In the genomic region with DNA sequence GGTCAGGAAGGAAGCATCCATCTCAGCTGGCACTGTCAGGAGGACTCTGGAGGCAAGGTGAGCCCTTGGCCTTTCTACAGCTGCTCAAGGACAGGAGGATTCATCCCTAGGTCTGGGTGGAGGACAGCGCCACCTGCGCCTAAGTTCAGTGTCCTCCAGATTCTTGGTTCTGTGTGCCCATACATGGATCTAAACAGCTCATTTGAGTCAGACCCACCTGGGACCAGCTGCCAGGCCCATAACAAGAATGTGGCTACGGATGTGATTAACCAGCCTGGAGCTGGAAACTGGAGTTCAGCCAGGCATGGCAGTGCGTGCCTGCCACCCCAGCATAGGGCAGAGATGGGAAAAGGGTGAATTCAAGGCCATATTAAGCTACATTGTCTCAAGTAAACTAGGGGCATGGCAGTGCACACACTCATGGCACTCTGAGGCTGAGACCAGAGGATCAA, we compare ENCODE assay signal across 9 mouse cellular contexts. TPM values are rescaled to one million over a fixed set of nuclear protein-coding genes. Genes with fewer than 3 reads are reported as not detected.
DNase-seq lines count a peak whose midpoint lies in the region; ATAC-seq and TF ChIP-seq lines count a peak whose summit lies in the region.
"Had no signal": no experiment of that assay in that cellular context is flagged by ENCODE, and none has a peak within 500 bp of the region (broad histone marks: within the 10 kb centered on the region; RNA-seq: fewer than 3 reads in every experiment).

No protein-coding gene starts in this region.

- H3K27ac ChIP-seq in lung, embryonic 15.5 days, result peak overlapping the region; percentile 87
- H3K27ac ChIP-seq in hindbrain, embryonic 12.5 days, result peak overlapping the region; percentile 81
- H3K27ac ChIP-seq in limb, embryonic 10.5 days, result peak overlapping the region; percentile 79
- peak overlapping the region; percentile 35; the same call in 1 of the 2 replicates for H3K27ac ChIP-seq in stomach, postnatal 0 days (replicated peaks)
- H3K27ac ChIP-seq: liver, embryonic 13.5 days had no signal

- no peaks in the 10 kb centered on the region for H3K27me3 ChIP-seq in lung, embryonic 15.5 days
- no peaks in the 10 kb centered on the region; the same call in 1 of the 2 replicates for H3K27me3 ChIP-seq in hindbrain, embryonic 12.5 days
- no peaks in the 10 kb centered on the region for H3K27me3 ChIP-seq in limb, embryonic 10.5 days (ENCODE audit: low read depth, poor library complexity, severe bottlenecking)
- no peaks in the 10 kb centered on the region for H3K27me3 ChIP-seq in stomach, postnatal 0 days (ENCODE audit: control insufficient read depth, insufficient read depth, low read length)

- H3K9ac ChIP-seq in lung, embryonic 15.5 days, result no peak overlapping the region
- no peak overlapping the region for H3K9ac ChIP-seq in hindbrain, embryonic 12.5 days
- H3K9ac ChIP-seq in stomach, postnatal 0 days (ENCODE audit: low read length), result no peak overlapping the region
- H3K9ac ChIP-seq: liver, embryonic 13.5 days had no signal

- TF ChIP-seq EP300 in stomach, postnatal 0 days (optimal IDR thresholded peaks at IDR 0.05), result no peak

- H3K4me1 ChIP-seq in lung, embryonic 15.5 days, result peaks cover 67% of the 10 kb centered on the region
- H3K4me1 ChIP-seq in hindbrain, embryonic 12.5 days, result peaks cover 49% of the 10 kb centered on the region
- H3K4me1 ChIP-seq in limb, embryonic 10.5 days, result peaks cover 58% of the 10 kb centered on the region
- peaks cover 13% of the 10 kb centered on the region for H3K4me1 ChIP-seq in stomach, postnatal 0 days (replicated peaks; ENCODE audit: control insufficient read depth, insufficient read depth)

- peak overlapping the region; percentile 5 for H3K4me2 ChIP-seq in lung, embryonic 15.5 days
- peak overlapping the region; percentile 39 for H3K4me2 ChIP-seq in hindbrain, embryonic 12.5 days (replicated peaks)
- peak overlapping the region; percentile 25; the same call in 1 of the 2 replicates for H3K4me2 ChIP-seq in stomach, postnatal 0 days (replicated peaks; ENCODE audit: low read depth)
- H3K4me2 ChIP-seq: liver, embryonic 13.5 days had no signal

- no peaks in the 10 kb centered on the region for H3K9me3 ChIP-seq in lung, embryonic 15.5 days
- no peaks in the 10 kb centered on the region for H3K9me3 ChIP-seq in hindbrain, embryonic 12.5 days (replicated peaks)
- no peaks in the 10 kb centered on the region for H3K9me3 ChIP-seq in limb, embryonic 10.5 days (replicated peaks)
- H3K9me3 ChIP-seq in stomach, postnatal 0 days (ENCODE audit: control insufficient read depth, low read length), result no peaks in the 10 kb centered on the region
- H3K9me3 ChIP-seq: liver, embryonic 13.5 days had no signal

- H3K4me3 ChIP-seq in lung, embryonic 15.5 days, result no peak overlapping the region
- no peak overlapping the region for H3K4me3 ChIP-seq in hindbrain, embryonic 12.5 days
- peak overlapping the region; percentile 16 for H3K4me3 ChIP-seq in limb, embryonic 10.5 days
- H3K4me3 ChIP-seq in stomach, postnatal 0 days (ENCODE audit: low read depth, low read length), result no peak overlapping the region
- H3K4me3 ChIP-seq: liver, embryonic 13.5 days had no signal

- no peak for DNase-seq in lung, postnatal 25 days (ENCODE audit: low spot score)
- DNase-seq in limb, embryonic 10.5 days (ENCODE audit: low spot score), result no peak
- DNase-seq in stomach, postnatal 0 days (ENCODE audit: low spot score), result no peak
- DNase-seq in gastrocnemius, adult 18-20 months (ENCODE audit: low spot score), result no peak
- no peak for DNase-seq in cerebellum, adult 11-12 months
- no peak for DNase-seq in layer of hippocampus, postnatal 10 days (ENCODE audit: low spot score in 2 of 2)
- DNase-seq: liver, embryonic 13.5 days had no signal

- no peak for ATAC-seq in lung, embryonic 15.5 days (ENCODE audit: borderline replicate concordance, extremely low read depth, low FRiP score, low TSS enrichment)
- peak; percentile 36 for ATAC-seq in hindbrain, embryonic 12.5 days (ENCODE audit: low FRiP score)
- no peak for ATAC-seq in stomach, postnatal 0 days (ENCODE audit: low FRiP score, low TSS enrichment)

- peak; percentile 22; the same call in 1 of the 2 replicates for TF ChIP-seq CTCF in stomach, postnatal 0 days (IDR thresholded peaks at IDR 0.05; ENCODE audit: low read depth)

- H3K36me3 ChIP-seq in lung, embryonic 15.5 days, result no peaks in the 10 kb centered on the region
- H3K36me3 ChIP-seq in hindbrain, embryonic 12.5 days, result no peaks in the 10 kb centered on the region
- H3K36me3 ChIP-seq in limb, embryonic 10.5 days, result 0 out of 2 replicates have a peak, but pooled peaks cover 2% of the 10 kb centered on the region
- no peaks in the 10 kb centered on the region for H3K36me3 ChIP-seq in stomach, postnatal 0 days (ENCODE audit: control insufficient read depth, insufficient read depth, low read length)
- H3K36me3 ChIP-seq: liver, embryonic 13.5 days had no signal

- WGBS in lung, embryonic 15.5 days, result 57% methylated on average over 4 of the region's 4 CpGs
- 47% methylated on average over 4 of the region's 4 CpGs for WGBS in hindbrain, embryonic 12.5 days
- WGBS in limb, embryonic 10.5 days, result 77% methylated on average over 4 of the region's 4 CpGs
- WGBS in stomach, postnatal 0 days, result 56% methylated on average over 4 of the region's 4 CpGs

RNA-seq across cellular contexts. Expression of a gene that starts 14.8 kb away (rescaled TPM):
- polyA plus RNA-seq in lung, embryonic 15.5 days (2015; fragmentation: Nextera tagmentation; extraction: Ambion mirVana), result 263 and 283 TPM in 2 replicates
- polyA plus RNA-seq in hindbrain, embryonic 12.5 days (2016; fragmentation: Nextera tagmentation; extraction: Ambion mirVana), result 103 and 109 TPM in 2 replicates
- 149 and 159 TPM in 2 replicates for polyA plus RNA-seq in limb, embryonic 10.5 days (2016; fragmentation: Nextera tagmentation; extraction: Ambion mirVana)
- 26.3 and 26.6 TPM in 2 replicates for polyA plus RNA-seq in stomach, postnatal 0 days (2015; fragmentation: Nextera tagmentation; extraction: Ambion mirVana)
- total RNA-seq in gastrocnemius, adult 18-20 months (2021), result 1 to 10 TPM; 5.2 to 6.6 TPM
- 10 to 100 TPM; 13.0 to 13.5 TPM for total RNA-seq in layer of hippocampus, postnatal 10 days (2021)

Comparison
In these comparisons a context has a peak if more than half of its experiments do, and no peak if none do; other contexts are left out.
1. H3K27ac ChIP-seq: peak in every context shown above with its lines; median percentile 87 in lung, embryonic 15.5 days; 81 in hindbrain, embryonic 12.5 days; 79 in limb, embryonic 10.5 days; 35 in stomach, postnatal 0 days.